Mouse (Mus musculus): ENCODE results near the gene Il17d.

Gene Il17d

GRCm38 (mm10) chr14:57535646-57536045 is 11.1 kb downstream of the Il17d start:
- DNase-seq = peak; percentile 34

- DNase-seq = no peak
Observed at GRCm38 (mm10) chr14:57536820-57537219, 12.2 kb downstream of the Il17d start.

GRCm38 (mm10) chr14:57537261-57538015 is 12.9 kb downstream of the Il17d start:
- DNase-seq = no peak

GRCm38 (mm10) chr14:57540683-57541082 is 16.1 kb downstream of the Il17d start:
- DNase-seq = no peak

GRCm38 (mm10) chr14:57542231-57542630 is 17.7 kb downstream of the Il17d start:
- no peak for DNase-seq

GRCm38 (mm10) chr14:57543420-57544039 is 19.0 kb downstream of the Il17d start:
- no peak for DNase-seq

GRCm38 (mm10) chr14:57545526-57545925 is 20.9 kb downstream of the Il17d start:
- no peak for DNase-seq

- no peak for DNase-seq
Observed at GRCm38 (mm10) chr14:57546131-57546530, 21.6 kb downstream of the Il17d start.

GRCm38 (mm10) chr14:57546557-57547021 is 22.0 kb downstream of the Il17d start:
- DNase-seq = no peak

GRCm38 (mm10) chr14:57547062-57547461 is 22.5 kb downstream of the Il17d start:
- DNase-seq = no peak

- no peak for DNase-seq
Observed at GRCm38 (mm10) chr14:57552945-57553344, 28.4 kb downstream of the Il17d start.

GRCm38 (mm10) chr14:57554434-57554833 is 29.9 kb downstream of the Il17d start:
- no peak for DNase-seq

- DNase-seq = no peak
Observed at GRCm38 (mm10) chr14:57555471-57556070, 31.0 kb downstream of the Il17d start.

GRCm38 (mm10) chr14:57556922-57557321 is 32.3 kb downstream of the Il17d start:
- no peak for DNase-seq

GRCm38 (mm10) chr14:57565626-57566025 is 41.0 kb downstream of the Il17d start:
- no peak for DNase-seq

- peak; percentile 93 for DNase-seq
Observed at GRCm38 (mm10) chr14:57571155-57572133, 46.9 kb downstream of the Il17d start, which contains the start of gene Eef1akmt1. Eef1akmt1 (minus strand) TSS chr14:57571612.

GRCm38 (mm10) chr14:57574792-57575587 is 50.4 kb downstream of the Il17d start:
- no peak for DNase-seq

- DNase-seq = no peak
Observed at GRCm38 (mm10) chr14:57576364-57577060, 51.9 kb downstream of the Il17d start.

GRCm38 (mm10) chr14:57591830-57592229 is 67.3 kb downstream of the Il17d start:
- no peak for DNase-seq

All from kidney, adult 11 months (tissue).